Mouse (Mus musculus): ENCODE results near the gene Blnk. TPM values are rescaled to one million over a fixed set of nuclear protein-coding genes. Genes with fewer than 3 reads are reported as not detected.

Gene Blnk
- 6.0 and 7.6 TPM in 2 replicates for polyA plus RNA-seq (2011; ENCODE audit: insufficient read depth, insufficient read length, low read depth, missing spikeins)

DNA sequence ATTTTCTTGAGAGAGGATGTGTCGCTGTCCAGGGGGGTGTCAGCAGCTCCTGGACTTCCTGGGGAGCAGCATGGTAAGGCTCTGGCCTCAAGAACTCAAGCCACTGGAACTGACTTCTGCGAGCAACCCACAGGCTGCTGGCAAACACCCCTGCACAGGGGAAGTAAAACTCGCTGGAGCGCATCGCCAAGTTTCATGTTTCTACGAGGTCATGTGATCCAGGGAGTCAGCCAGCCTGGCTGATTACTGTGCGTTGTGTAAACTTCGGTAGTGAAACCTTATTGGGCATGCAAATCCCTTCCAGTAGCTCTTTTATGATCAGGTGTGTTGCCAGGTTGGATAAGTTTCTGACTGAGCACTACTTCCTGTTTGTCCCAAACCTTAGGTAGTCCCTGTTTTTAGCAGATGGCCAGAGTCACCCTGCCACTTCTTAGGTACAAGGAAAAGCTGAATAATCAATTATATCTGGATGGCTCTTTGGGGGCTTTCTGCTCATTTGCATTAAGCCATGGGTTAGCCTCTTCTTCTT is at the start of gene Blnk:
Blnk (minus strand) TSS at position 479 of the 529 bp plus-strand sequence.
- Histone ChIP-seq H3K27me3 (ENCODE audit: control insufficient read depth, insufficient read depth, low read length, poor library complexity, severe bottlenecking) (no peaks in the 10 kb centered on the region), H3K4me1 (ENCODE audit: control insufficient read depth, insufficient read depth, low read length) (peaks cover 14% of the 10 kb centered on the region), H3K9me3 (replicated peaks; ENCODE audit: control insufficient read depth, insufficient read depth, low read length, poor library complexity, severe bottlenecking) (no peaks in the 10 kb centered on the region), H3K9ac (ENCODE audit: low read depth, poor library complexity, severe bottlenecking) (no peak within 1 kb of the TSS), H3K4me3 (ENCODE audit: low read depth, low read length) (no peak within 1 kb of the TSS), H3K27ac (ENCODE audit: insufficient read depth, low read length) (no peak within 1 kb of the TSS), H3K36me3 (ENCODE audit: control insufficient read depth, insufficient read depth, low read length, poor library complexity, severe bottlenecking) (no peaks in the 10 kb centered on the region)
- TF ChIP-seq EP300 (IDR thresholded peaks at IDR 0.05; ENCODE audit: insufficient read depth, low read depth, low read length) (no peak), CTCF (IDR thresholded peaks at IDR 0.05; ENCODE audit: low read depth, low read length) (no peak)

DNA sequence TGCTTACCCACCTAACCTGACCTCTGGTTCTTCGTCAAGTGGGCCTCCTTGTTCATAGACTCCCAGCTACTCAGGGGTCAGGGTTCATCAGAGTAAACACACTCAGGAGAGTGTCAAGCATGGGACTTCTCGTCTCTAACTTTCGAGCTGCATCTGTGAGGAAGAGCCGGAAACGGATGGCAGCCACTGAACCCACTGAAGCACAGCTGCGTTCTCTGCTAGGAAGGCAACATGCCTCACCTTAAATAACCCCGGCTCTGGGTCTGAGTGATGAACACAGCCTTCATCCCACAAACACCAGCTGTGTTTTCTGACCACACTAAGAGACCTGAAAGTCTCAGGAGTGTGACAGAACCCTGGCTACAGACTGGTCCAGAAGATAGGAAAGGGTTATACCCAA is 44.8 kb upstream of the Blnk start:
- H3K9ac ChIP-seq (ENCODE audit: low read depth, poor library complexity, severe bottlenecking) = no peak overlapping the region
- H3K27me3 ChIP-seq (ENCODE audit: control insufficient read depth, insufficient read depth, low read length, poor library complexity, severe bottlenecking) = no peaks in the 10 kb centered on the region
- no peaks in the 10 kb centered on the region for H3K4me1 ChIP-seq (ENCODE audit: control insufficient read depth, insufficient read depth, low read length)
- no peaks in the 10 kb centered on the region for H3K36me3 ChIP-seq (ENCODE audit: control insufficient read depth, insufficient read depth, low read length, poor library complexity, severe bottlenecking)
- H3K9me3 ChIP-seq (replicated peaks; ENCODE audit: control insufficient read depth, insufficient read depth, low read length, poor library complexity, severe bottlenecking) = no peaks in the 10 kb centered on the region; the same call in 1 of the 2 replicates
- no peak overlapping the region for H3K27ac ChIP-seq (ENCODE audit: insufficient read depth, low read length)
- TF ChIP-seq EP300 (IDR thresholded peaks at IDR 0.05; ENCODE audit: insufficient read depth, low read depth, low read length) = no peak
- no peak for TF ChIP-seq POLR2A (IDR thresholded peaks at IDR 0.05; ENCODE audit: insufficient read depth, low read length)
- no peak for TF ChIP-seq CTCF (IDR thresholded peaks at IDR 0.05; ENCODE audit: low read depth, low read length)
- H3K4me3 ChIP-seq (ENCODE audit: low read depth, low read length) = no peak overlapping the region

DNA sequence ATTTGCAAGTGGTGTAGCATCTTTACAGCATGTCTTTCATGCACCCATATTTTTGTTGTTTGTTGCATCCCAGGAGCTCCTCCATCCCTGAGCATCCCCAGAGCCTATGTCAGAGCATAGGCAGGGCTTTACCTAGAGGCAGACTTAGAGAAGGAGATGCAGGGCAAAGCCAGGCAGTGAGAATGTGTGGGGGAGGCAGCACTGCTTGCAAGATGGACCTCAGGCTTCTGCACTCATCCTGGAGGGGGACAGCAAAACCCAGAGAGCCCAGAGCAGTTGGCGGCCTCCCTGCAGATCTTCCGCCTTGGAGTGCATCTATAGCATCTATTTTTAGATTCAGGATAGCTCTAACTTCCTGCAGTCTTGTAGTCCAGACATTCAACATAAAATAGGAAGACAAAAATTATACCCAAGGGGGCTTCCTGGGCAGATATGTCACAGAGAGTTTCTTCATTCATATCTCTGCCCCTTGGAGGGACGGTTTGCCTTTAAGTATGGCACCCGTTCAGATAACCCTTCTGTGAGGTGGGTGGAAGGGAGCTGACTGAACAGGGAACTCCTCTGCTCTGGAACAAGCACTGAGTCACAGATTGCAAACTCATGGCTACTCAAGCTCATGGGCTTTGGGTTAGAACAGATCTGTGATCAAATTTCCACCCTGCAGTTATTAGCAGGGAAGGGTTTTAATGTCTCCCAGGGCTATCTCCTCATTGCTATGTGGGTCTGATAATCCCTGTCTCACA is 41.6 kb upstream of the Blnk start:
- H3K27me3 ChIP-seq (ENCODE audit: control insufficient read depth, insufficient read depth, low read length, poor library complexity, severe bottlenecking) = no peaks in the 10 kb centered on the region
- H3K9me3 ChIP-seq (replicated peaks; ENCODE audit: control insufficient read depth, insufficient read depth, low read length, poor library complexity, severe bottlenecking) = no peaks in the 10 kb centered on the region; the same call in 1 of the 2 replicates
- no peak overlapping the region for H3K9ac ChIP-seq (ENCODE audit: low read depth, poor library complexity, severe bottlenecking)
- no peak overlapping the region for H3K27ac ChIP-seq (ENCODE audit: insufficient read depth, low read length)
- TF ChIP-seq EP300 (IDR thresholded peaks at IDR 0.05; ENCODE audit: insufficient read depth, low read depth, low read length) (no peak), POLR2A (IDR thresholded peaks at IDR 0.05; ENCODE audit: insufficient read depth, low read length) (no peak)
- no peaks in the 10 kb centered on the region for H3K4me1 ChIP-seq (ENCODE audit: control insufficient read depth, insufficient read depth, low read length)
- H3K4me3 ChIP-seq (ENCODE audit: low read depth, low read length) = no peak overlapping the region
- H3K36me3 ChIP-seq (ENCODE audit: control insufficient read depth, insufficient read depth, low read length, poor library complexity, severe bottlenecking) = no peaks in the 10 kb centered on the region

- H3K4me3 ChIP-seq (ENCODE audit: low read depth, low read length) = no peak overlapping the region
- TF ChIP-seq EP300 (IDR thresholded peaks at IDR 0.05; ENCODE audit: insufficient read depth, low read depth, low read length) = no peak
- no peak overlapping the region for H3K9ac ChIP-seq (ENCODE audit: low read depth, poor library complexity, severe bottlenecking)
Observed at GRCm38 (mm10) chr19:41031869-41032268, 37.5 kb upstream of the Blnk start.

DNA sequence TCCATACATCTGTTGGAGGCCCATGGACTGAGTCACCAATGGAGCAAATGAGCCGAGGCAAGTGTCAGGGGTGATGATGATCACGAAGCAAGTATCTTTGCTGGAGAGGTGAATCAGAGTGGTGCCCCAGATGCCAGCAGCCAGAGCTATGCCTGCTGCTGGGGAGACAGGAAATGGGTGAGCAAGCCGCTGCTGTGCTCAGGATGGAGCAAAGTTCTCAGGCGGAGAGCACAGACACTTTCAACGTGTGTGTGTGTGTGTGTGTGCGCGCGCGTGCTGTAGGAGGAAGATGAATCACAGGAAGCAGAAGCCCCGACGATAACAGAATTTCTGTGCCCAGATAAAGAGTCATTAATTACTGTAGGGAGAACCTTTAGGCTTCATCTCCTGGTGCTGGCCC is 36.7 kb upstream of the Blnk start:
- Histone ChIP-seq H3K27ac (ENCODE audit: insufficient read depth, low read length) (no peak overlapping the region), H3K27me3 (ENCODE audit: control insufficient read depth, insufficient read depth, low read length, poor library complexity, severe bottlenecking) (no peaks in the 10 kb centered on the region), H3K4me3 (ENCODE audit: low read depth, low read length) (no peak overlapping the region), H3K36me3 (ENCODE audit: control insufficient read depth, insufficient read depth, low read length, poor library complexity, severe bottlenecking) (no peaks in the 10 kb centered on the region), H3K9ac (ENCODE audit: low read depth, poor library complexity, severe bottlenecking) (no peak overlapping the region), H3K4me1 (ENCODE audit: control insufficient read depth, insufficient read depth, low read length) (no peaks in the 10 kb centered on the region), H3K9me3 (replicated peaks; ENCODE audit: control insufficient read depth, insufficient read depth, low read length, poor library complexity, severe bottlenecking) (no peaks in the 10 kb centered on the region)
- TF ChIP-seq CTCF (IDR thresholded peaks at IDR 0.05; ENCODE audit: low read depth, low read length) = no peak
- TF ChIP-seq EP300 (IDR thresholded peaks at IDR 0.05; ENCODE audit: insufficient read depth, low read depth, low read length) = no peak

More at GRCm38 (mm10) chr19:41031869-41032268, 37.5 kb upstream of the Blnk start:
- H3K36me3 ChIP-seq (ENCODE audit: control insufficient read depth, insufficient read depth, low read length, poor library complexity, severe bottlenecking) = no peaks in the 10 kb centered on the region
- no peaks in the 10 kb centered on the region for H3K4me1 ChIP-seq (ENCODE audit: control insufficient read depth, insufficient read depth, low read length)
- no peak overlapping the region for H3K27ac ChIP-seq (ENCODE audit: insufficient read depth, low read length)
- no peaks in the 10 kb centered on the region for H3K9me3 ChIP-seq (replicated peaks; ENCODE audit: control insufficient read depth, insufficient read depth, low read length, poor library complexity, severe bottlenecking)
- H3K27me3 ChIP-seq (ENCODE audit: control insufficient read depth, insufficient read depth, low read length, poor library complexity, severe bottlenecking) = no peaks in the 10 kb centered on the region

- H3K4me1 ChIP-seq (ENCODE audit: control insufficient read depth, insufficient read depth, low read length) = no peaks in the 10 kb centered on the region
- H3K4me3 ChIP-seq (ENCODE audit: low read depth, low read length) = no peak overlapping the region
- H3K9ac ChIP-seq (ENCODE audit: low read depth, poor library complexity, severe bottlenecking) = no peak overlapping the region
- no peak overlapping the region for H3K27ac ChIP-seq (ENCODE audit: insufficient read depth, low read length)
- TF ChIP-seq POLR2A (IDR thresholded peaks at IDR 0.05; ENCODE audit: insufficient read depth, low read length) = no peak
- no peak for TF ChIP-seq CTCF (IDR thresholded peaks at IDR 0.05; ENCODE audit: low read depth, low read length)
- no peak for TF ChIP-seq EP300 (IDR thresholded peaks at IDR 0.05; ENCODE audit: insufficient read depth, low read depth, low read length)
- H3K9me3 ChIP-seq (replicated peaks; ENCODE audit: control insufficient read depth, insufficient read depth, low read length, poor library complexity, severe bottlenecking) = no peaks in the 10 kb centered on the region
- H3K36me3 ChIP-seq (ENCODE audit: control insufficient read depth, insufficient read depth, low read length, poor library complexity, severe bottlenecking) = no peaks in the 10 kb centered on the region
- no peaks in the 10 kb centered on the region for H3K27me3 ChIP-seq (ENCODE audit: control insufficient read depth, insufficient read depth, low read length, poor library complexity, severe bottlenecking)
Observed at GRCm38 (mm10) chr19:41030161-41030560, 35.8 kb upstream of the Blnk start.
